Mouse (Mus musculus): ENCODE data around the gene Khk. TPM values are rescaled to one million over a fixed set of nuclear protein-coding genes. Genes with fewer than 3 reads are reported as not detected.
A peak's percentile ranks its signal among the peaks of the same experiment; 100 is the strongest.

Gene Khk
- polyA plus RNA-seq, 1 experiment from 2014 or later, result 12.4 TPM

DNA sequence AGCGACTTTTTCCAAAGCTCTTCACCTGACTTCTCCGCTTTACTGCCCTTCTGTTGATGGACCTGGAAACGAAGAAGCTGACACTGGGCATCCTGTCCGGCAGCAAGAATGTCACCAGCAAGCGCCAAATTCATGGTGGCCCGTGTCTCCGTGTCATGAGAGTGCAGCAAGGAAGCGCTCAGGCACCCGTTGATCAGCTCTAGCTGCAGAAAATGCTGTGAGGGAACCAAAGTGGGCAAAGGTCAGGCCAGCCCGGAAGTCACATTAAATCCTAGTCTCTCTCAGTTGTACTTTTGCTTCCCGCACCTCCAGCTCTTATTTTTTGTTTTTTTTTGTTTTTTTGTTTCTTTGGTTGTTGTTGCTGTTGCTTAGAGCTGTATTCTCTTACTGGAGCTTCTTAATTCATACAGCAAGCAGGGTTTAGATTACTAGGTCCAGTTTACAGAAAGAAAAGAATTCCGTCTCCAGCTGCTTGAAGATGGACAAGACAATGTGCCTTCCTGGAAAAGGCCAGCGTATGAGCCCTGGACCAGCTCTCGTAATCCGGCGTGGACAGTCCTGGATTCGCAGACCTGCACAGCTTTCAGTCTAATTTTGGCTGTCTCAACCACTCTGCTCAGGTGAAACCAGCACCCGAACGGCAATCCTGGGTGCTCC lies 38.1 kb downstream of the Khk start:
- peak; percentile 15; the same call in 1 of the 2 replicates for ATAC-seq (replicated peaks; ENCODE audit: insufficient number of reproducible peaks, insufficient read depth, low FRiP score, low read depth)
- peak overlapping the region; percentile 92 for H3K27ac ChIP-seq
- H3K27me3 ChIP-seq, result no peaks in the 10 kb centered on the region
- H3K9ac ChIP-seq, result peak overlapping the region; percentile 87
- H3K4me3 ChIP-seq, result peak overlapping the region; percentile 85
- peaks cover 30% of the 10 kb centered on the region for H3K36me3 ChIP-seq
- H3K4me2 ChIP-seq, result peak overlapping the region; percentile 90
- 30% methylated on average over 19 of the region's 19 CpGs for WGBS
- H3K9me3 ChIP-seq (replicated peaks), result no peaks in the 10 kb centered on the region
- peaks cover 23% of the 10 kb centered on the region for H3K4me1 ChIP-seq (replicated peaks)

DNA sequence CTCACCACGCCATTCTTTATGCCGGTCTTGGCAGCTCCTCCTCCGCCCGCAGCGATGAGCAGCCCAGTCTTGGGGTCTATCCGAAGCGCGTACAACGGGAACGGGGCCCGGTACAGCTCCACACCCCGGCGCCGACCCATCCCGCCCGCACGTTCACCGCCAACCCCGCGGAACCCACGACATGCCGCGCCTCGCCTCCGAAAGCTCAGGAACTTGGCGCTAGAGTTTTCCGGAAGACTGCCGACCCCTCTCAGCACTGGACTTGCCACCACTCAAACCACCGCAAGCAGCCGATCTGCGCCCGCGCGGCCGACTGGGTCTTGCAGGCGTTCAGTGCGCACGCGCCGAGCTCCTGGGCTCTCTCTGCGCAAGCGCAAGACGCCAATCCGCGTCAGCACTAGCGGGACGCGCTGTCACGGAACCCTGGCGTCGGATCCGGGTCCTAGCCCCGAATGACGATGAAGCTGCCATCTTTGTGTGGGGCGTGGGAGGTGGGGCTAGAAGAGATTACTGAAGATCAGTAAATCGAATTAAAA lies 38.8 kb downstream of the Khk start, which contains the start of gene Preb:
Gene Preb (minus strand): TSS at position 396 of the 536 bp plus-strand sequence.
- H3K27me3 ChIP-seq, result no peaks in the 10 kb centered on the region
- H3K27ac ChIP-seq, result peak within 1 kb of the TSS; percentile 92
- ATAC-seq (replicated peaks; ENCODE audit: insufficient number of reproducible peaks, insufficient read depth, low FRiP score, low read depth), result peak; percentile 94
- peaks cover 23% of the 10 kb centered on the region for H3K36me3 ChIP-seq
- H3K4me2 ChIP-seq, result peak within 1 kb of the TSS; percentile 90
- WGBS, result under 1% methylated on average over 56 of the region's 56 CpGs
- peaks cover 23% of the 10 kb centered on the region for H3K4me1 ChIP-seq (replicated peaks)
- peak within 1 kb of the TSS; percentile 87 for H3K9ac ChIP-seq
- peak within 1 kb of the TSS; percentile 85 for H3K4me3 ChIP-seq
- H3K9me3 ChIP-seq (replicated peaks), result no peaks in the 10 kb centered on the region

DNA sequence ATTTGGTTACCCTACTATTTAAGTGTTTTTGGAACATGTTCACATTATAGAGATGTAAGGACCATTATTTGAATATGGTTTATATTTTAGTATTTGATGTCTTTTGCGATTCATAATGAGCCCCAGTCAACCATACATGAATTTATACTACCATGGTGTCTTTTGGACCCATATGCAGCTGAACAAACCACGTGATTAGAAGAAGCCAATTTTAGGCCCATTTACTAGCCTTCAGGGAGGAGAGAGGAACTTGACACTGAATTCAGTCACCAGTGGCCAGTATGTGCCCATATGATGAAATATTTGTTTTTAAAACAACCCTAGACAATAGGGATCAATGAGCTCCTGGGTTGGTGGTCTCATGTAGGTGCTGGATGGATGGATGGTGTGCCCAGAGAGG lies 39.6 kb downstream of the Khk start:
- WGBS, result 84% methylated on average over 2 of the region's 2 CpGs
- peak overlapping the region; percentile 75; the same call in 1 of the 2 replicates for H3K27ac ChIP-seq

DNA sequence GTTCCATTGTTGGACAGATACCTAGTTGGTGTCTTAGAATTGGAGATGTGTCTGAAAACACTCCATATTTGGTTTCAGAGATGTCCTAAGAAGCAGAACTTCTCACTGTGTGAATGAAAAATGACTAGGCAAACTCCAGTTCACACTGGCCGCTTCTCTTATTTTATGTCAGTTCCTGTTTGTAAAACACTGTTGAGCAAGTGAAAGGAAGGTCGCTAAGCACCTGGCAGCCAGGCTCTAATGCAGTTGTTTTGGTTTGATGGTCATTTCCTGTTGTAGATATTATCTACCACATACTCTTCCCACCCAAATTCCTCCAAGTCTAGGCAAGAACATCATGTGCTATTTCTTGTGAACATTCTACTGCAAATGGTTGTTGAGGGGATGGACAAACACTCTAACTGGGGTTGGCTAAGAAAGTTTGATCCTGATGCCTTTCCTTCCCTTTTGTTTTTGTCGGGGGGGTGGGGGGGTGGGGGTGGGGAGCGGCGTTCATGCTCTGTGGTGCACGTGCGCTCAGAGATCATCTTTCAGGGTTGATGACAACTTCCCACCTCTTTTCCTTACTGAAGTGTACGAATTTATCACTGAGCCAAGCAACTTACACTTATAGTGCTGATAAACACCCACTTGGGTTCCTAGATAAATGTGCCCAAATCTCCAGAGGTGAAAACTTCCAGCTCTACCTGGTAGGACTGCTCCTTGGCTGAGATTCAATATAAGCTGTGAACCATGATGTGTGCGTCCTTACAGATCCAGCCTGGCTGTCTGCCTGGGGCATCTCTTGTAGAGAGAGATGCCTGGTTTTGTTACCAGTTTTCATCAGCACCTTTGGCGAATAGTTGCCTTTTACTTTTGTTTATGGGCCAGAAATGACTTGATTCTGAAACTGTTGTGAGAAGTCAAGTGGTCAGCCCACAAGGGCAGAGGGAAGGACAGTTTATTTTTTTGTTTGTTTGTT lies 40.6 kb downstream of the Khk start:
- Histone ChIP-seq H3K27me3 (0 out of 2 replicates have a peak, but pooled peaks cover 5% of the 10 kb centered on the region), H3K36me3 (peaks cover 12% of the 10 kb centered on the region), H3K9me3 (replicated peaks) (no peaks in the 10 kb centered on the region), H3K9ac (no peak overlapping the region), H3K27ac (no peak overlapping the region), H3K4me1 (replicated peaks) (peaks cover 23% of the 10 kb centered on the region), H3K4me2 (no peak overlapping the region), H3K4me3 (no peak overlapping the region)
- ATAC-seq (replicated peaks; ENCODE audit: insufficient number of reproducible peaks, insufficient read depth, low FRiP score, low read depth), result no peak
- 44% methylated on average over 10 of the region's 10 CpGs for WGBS

More for the DNA sequence above, 39.6 kb downstream of the Khk start:
- H3K4me2 ChIP-seq, result peak overlapping the region; percentile 90
- H3K9me3 ChIP-seq (replicated peaks), result no peaks in the 10 kb centered on the region
- 0 out of 2 replicates have a peak, but pooled peaks cover 5% of the 10 kb centered on the region for H3K27me3 ChIP-seq
- no peak overlapping the region for H3K9ac ChIP-seq
- peaks cover 16% of the 10 kb centered on the region for H3K36me3 ChIP-seq
- peak overlapping the region; percentile 85 for H3K4me3 ChIP-seq
- ATAC-seq (replicated peaks; ENCODE audit: insufficient number of reproducible peaks, insufficient read depth, low FRiP score, low read depth), result no peak
- H3K4me1 ChIP-seq (replicated peaks), result peaks cover 23% of the 10 kb centered on the region

DNA sequence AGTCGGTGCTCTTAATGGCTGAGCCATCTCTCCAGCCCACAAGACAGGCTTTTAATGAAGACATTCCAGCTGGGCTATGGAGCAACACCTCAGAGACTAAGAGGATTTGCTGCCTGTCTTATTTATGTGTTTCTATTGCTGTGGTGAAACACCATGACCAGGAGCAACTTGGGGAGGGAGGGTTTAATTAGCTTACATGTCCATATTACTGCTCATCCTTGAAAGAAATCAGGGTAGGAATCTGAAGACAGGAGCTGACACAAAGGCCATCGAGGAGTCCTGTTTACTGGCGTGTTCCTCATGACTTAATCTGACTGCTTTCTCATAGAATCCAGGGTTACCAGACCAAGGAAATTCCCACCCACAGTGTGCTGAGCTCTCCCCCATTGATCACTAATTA lies 42.7 kb downstream of the Khk start:
- Histone ChIP-seq H3K4me3 (no peak overlapping the region), H3K9ac (no peak overlapping the region), H3K9me3 (replicated peaks) (no peaks in the 10 kb centered on the region), H3K36me3 (no peaks in the 10 kb centered on the region), H3K4me2 (no peak overlapping the region), H3K4me1 (replicated peaks) (peaks cover 10% of the 10 kb centered on the region), H3K27ac (no peak overlapping the region), H3K27me3 (0 out of 2 replicates have a peak, but pooled peaks cover 5% of the 10 kb centered on the region)
- ATAC-seq (replicated peaks; ENCODE audit: insufficient number of reproducible peaks, insufficient read depth, low FRiP score, low read depth), result no peak
- 86% methylated on average over 3 of the region's 3 CpGs for WGBS

DNA sequence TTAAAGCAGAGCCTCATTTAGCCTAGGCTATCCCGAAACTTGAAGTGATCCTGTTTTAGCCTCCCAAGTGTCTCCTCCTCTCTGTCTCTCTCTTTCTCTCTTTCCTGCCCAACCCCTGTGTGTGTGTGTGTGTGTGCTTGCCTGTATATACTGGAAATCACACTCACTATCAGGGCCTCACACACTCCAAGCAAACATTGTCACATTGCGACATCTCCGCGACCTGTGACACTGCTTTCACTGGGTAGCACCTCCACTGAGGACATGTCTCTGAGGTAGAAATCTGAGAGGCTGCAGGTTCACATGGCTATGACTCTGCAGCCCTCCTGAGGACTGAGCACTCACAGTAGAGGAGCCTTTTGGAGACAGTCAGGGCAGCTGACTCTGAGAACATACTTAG lies 45.0 kb downstream of the Khk start:
- WGBS, result 82% methylated on average over 4 of the region's 4 CpGs
- no peak overlapping the region for H3K9ac ChIP-seq
- H3K4me2 ChIP-seq, result no peak overlapping the region
- H3K27ac ChIP-seq, result no peak overlapping the region
- ATAC-seq (replicated peaks; ENCODE audit: insufficient number of reproducible peaks, insufficient read depth, low FRiP score, low read depth), result no peak
- H3K9me3 ChIP-seq (replicated peaks), result no peaks in the 10 kb centered on the region
- H3K36me3 ChIP-seq, result no peaks in the 10 kb centered on the region
- no peak overlapping the region for H3K4me3 ChIP-seq
- H3K27me3 ChIP-seq, result 0 out of 2 replicates have a peak, but pooled peaks cover 5% of the 10 kb centered on the region
- no peaks in the 10 kb centered on the region; the same call in 1 of the 2 replicates for H3K4me1 ChIP-seq (replicated peaks)

DNA sequence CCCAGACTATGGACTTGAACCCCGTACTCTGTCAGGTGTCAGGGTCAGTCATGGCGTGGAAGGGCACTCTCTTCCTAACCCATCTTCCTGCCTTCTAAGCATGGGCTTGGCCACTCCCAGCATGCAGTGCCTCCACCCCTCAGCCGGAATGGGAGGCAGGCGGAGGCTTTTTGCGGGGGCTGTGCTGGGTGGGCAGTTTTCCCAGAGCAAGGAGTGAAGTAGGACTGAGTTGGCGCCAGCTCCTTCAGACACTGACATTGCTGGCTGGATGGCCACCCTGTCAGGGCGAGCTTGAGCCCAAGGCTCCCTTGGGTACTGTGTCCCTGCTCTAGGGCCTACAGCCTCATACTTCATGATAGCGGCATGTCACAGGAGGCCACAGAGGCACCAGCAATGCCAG lies 47.2 kb downstream of the Khk start, which contains the start of gene Tcf23:
Gene Tcf23 (plus strand): TSS at position 247 of the 400 bp plus-strand sequence.
- peak; percentile 31; the same call in 1 of the 2 replicates for ATAC-seq (replicated peaks; ENCODE audit: insufficient number of reproducible peaks, insufficient read depth, low FRiP score, low read depth)
- 0 out of 2 replicates have a peak, but pooled peaks cover 8% of the 10 kb centered on the region for H3K27me3 ChIP-seq
- H3K9me3 ChIP-seq (replicated peaks), result no peaks in the 10 kb centered on the region
- no peak within 1 kb of the TSS for H3K27ac ChIP-seq
- 57% methylated on average over 8 of the region's 8 CpGs for WGBS
- H3K4me3 ChIP-seq, result no peak within 1 kb of the TSS
- no peaks in the 10 kb centered on the region for H3K36me3 ChIP-seq
- no peaks in the 10 kb centered on the region for H3K4me1 ChIP-seq (replicated peaks)
- H3K4me2 ChIP-seq, result no peak within 1 kb of the TSS
- no peak within 1 kb of the TSS for H3K9ac ChIP-seq

DNA sequence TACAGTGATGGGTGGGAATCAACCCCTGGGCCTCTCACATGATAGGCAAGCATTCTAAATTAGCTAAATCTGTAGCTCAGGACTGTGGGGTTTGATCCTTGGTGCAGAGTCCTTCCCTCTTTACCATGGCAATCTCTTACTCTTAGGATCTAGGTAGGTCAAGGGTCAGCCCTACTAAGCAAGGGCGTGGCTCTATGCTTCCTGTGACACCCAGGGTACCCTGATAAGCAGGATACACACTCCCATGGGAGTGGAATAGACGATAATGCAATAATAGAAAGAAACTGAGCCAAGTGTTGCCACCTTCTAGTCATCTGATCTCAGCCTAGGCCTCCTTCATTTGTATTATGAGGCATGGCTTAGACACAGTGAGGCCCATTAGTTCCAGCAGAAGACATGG lies 48.2 kb downstream of the Khk start:
- ATAC-seq (replicated peaks; ENCODE audit: insufficient number of reproducible peaks, insufficient read depth, low FRiP score, low read depth), result no peak
- Histone ChIP-seq H3K9me3 (replicated peaks) (no peaks in the 10 kb centered on the region), H3K36me3 (no peaks in the 10 kb centered on the region), H3K9ac (no peak overlapping the region), H3K4me1 (replicated peaks) (no peaks in the 10 kb centered on the region), H3K27me3 (0 out of 2 replicates have a peak, but pooled peaks cover 8% of the 10 kb centered on the region), H3K27ac (no peak overlapping the region), H3K4me2 (no peak overlapping the region), H3K4me3 (no peak overlapping the region)
- 65% methylated on average over 2 of the region's 2 CpGs for WGBS

DNA sequence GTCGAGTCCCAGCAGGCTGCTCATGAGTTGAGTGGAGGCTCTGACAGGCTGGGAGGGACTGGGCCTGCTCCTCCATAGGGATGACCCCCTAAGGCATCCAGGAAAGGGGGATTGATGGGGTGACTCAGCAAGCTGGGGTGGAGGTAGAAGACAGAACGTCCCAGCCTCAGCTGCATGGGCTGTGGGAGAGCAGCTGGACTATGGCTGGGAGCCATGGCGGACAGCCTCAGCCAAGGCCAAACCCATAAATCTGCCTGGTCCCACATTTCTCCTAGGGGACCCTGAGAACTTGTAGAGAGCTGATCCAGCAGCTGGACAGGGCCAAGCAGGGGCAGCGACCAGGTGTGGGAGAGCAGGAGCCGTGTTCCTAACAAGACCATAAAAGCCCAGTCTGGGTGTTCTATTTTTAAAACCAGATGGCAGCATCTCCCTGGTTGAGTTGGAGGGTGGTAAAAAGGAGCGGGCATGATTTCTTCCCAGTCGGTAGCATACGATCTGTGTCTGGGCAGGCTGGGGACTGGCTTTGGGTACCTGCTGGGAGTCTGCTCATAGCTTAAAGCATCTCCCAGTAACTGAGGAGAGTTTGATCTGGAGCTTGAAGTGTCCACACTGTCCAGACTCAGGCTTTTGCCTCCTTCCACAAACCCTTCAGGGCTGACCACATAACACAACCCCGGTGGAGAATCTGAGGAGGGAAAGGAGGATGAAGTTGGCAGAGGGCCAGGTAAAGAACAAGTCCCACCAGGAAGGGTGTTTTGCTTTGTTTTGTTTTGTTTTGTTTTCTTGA lies 53.8 kb downstream of the Khk start:
- H3K4me1 ChIP-seq (replicated peaks), result peaks cover 7% of the 10 kb centered on the region
- H3K9ac ChIP-seq, result no peak overlapping the region
- H3K9me3 ChIP-seq (replicated peaks), result no peaks in the 10 kb centered on the region
- no peak overlapping the region for H3K27ac ChIP-seq
- 0 out of 2 replicates have a peak, but pooled peaks cover 3% of the 10 kb centered on the region for H3K27me3 ChIP-seq
- no peak for ATAC-seq (replicated peaks; ENCODE audit: insufficient number of reproducible peaks, insufficient read depth, low FRiP score, low read depth)
- H3K36me3 ChIP-seq, result no peaks in the 10 kb centered on the region
- H3K4me3 ChIP-seq, result no peak overlapping the region
- WGBS, result 45% methylated on average over 9 of the region's 9 CpGs
- H3K4me2 ChIP-seq, result no peak overlapping the region

All from heart, embryonic 15.5 days (tissue).